Mouse (Mus musculus): ENCODE measurements at regions not wholly inside any gene's neighbourhood (a gene's known extent, or its start where the extent isn't known, plus 50 kb on each side); places are given as distances from the start of the nearest gene placed in this dataset.

GRCm38 (mm10) chr8:9152313-9152925 is 462.1 kb upstream of the Arglu1 start:
- ATAC-seq (replicated peaks; ENCODE audit: low FRiP score, low TSS enrichment, poor library complexity, severe bottlenecking): no peak

GRCm38 (mm10) chr8:9144362-9144761 is 454.0 kb upstream of the Arglu1 start:
- ATAC-seq (replicated peaks; ENCODE audit: low FRiP score, low TSS enrichment, poor library complexity, severe bottlenecking): no peak

GRCm38 (mm10) chr8:9139781-9140180 is 449.5 kb upstream of the Arglu1 start:
- no peak for ATAC-seq (replicated peaks; ENCODE audit: low FRiP score, low TSS enrichment, poor library complexity, severe bottlenecking)

GRCm38 (mm10) chr8:9139059-9139620 is 448.8 kb upstream of the Arglu1 start:
- no peak for ATAC-seq (replicated peaks; ENCODE audit: low FRiP score, low TSS enrichment, poor library complexity, severe bottlenecking)

- ATAC-seq (replicated peaks; ENCODE audit: low FRiP score, low TSS enrichment, poor library complexity, severe bottlenecking): no peak
Observed at GRCm38 (mm10) chr8:9133758-9134157, 443.4 kb upstream of the Arglu1 start.

GRCm38 (mm10) chr8:9132612-9133218 is 442.4 kb upstream of the Arglu1 start:
- no peak for ATAC-seq (replicated peaks; ENCODE audit: low FRiP score, low TSS enrichment, poor library complexity, severe bottlenecking)

GRCm38 (mm10) chr8:9131249-9131648 is 440.9 kb upstream of the Arglu1 start:
- ATAC-seq (replicated peaks; ENCODE audit: low FRiP score, low TSS enrichment, poor library complexity, severe bottlenecking): no peak

GRCm38 (mm10) chr8:9124503-9124902 is 434.2 kb upstream of the Arglu1 start:
- ATAC-seq (replicated peaks; ENCODE audit: low FRiP score, low TSS enrichment, poor library complexity, severe bottlenecking): no peak

GRCm38 (mm10) chr8:9117809-9118737 is 427.8 kb upstream of the Arglu1 start:
- no peak for ATAC-seq (replicated peaks; ENCODE audit: low FRiP score, low TSS enrichment, poor library complexity, severe bottlenecking)

GRCm38 (mm10) chr8:9095980-9096379 is 405.7 kb upstream of the Arglu1 start:
- no peak for ATAC-seq (replicated peaks; ENCODE audit: low FRiP score, low TSS enrichment, poor library complexity, severe bottlenecking)

- ATAC-seq (replicated peaks; ENCODE audit: low FRiP score, low TSS enrichment, poor library complexity, severe bottlenecking): no peak
Observed at GRCm38 (mm10) chr8:9094002-9094401, 403.7 kb upstream of the Arglu1 start.

GRCm38 (mm10) chr8:9093356-9093755 is 403.0 kb upstream of the Arglu1 start:
- no peak for ATAC-seq (replicated peaks; ENCODE audit: low FRiP score, low TSS enrichment, poor library complexity, severe bottlenecking)

GRCm38 (mm10) chr8:9072724-9073123 is 382.4 kb upstream of the Arglu1 start:
- no peak for ATAC-seq (replicated peaks; ENCODE audit: low FRiP score, low TSS enrichment, poor library complexity, severe bottlenecking)

GRCm38 (mm10) chr8:9072286-9072685 is 382.0 kb upstream of the Arglu1 start:
- no peak for ATAC-seq (replicated peaks; ENCODE audit: low FRiP score, low TSS enrichment, poor library complexity, severe bottlenecking)

GRCm38 (mm10) chr8:9070953-9071352 is 380.6 kb upstream of the Arglu1 start:
- ATAC-seq (replicated peaks; ENCODE audit: low FRiP score, low TSS enrichment, poor library complexity, severe bottlenecking): no peak

GRCm38 (mm10) chr8:9069845-9070244 is 379.5 kb upstream of the Arglu1 start:
- no peak for ATAC-seq (replicated peaks; ENCODE audit: low FRiP score, low TSS enrichment, poor library complexity, severe bottlenecking)

- no peak for ATAC-seq (replicated peaks; ENCODE audit: low FRiP score, low TSS enrichment, poor library complexity, severe bottlenecking)
Observed at GRCm38 (mm10) chr8:9067731-9068130, 377.4 kb upstream of the Arglu1 start.

- no peak for ATAC-seq (replicated peaks; ENCODE audit: low FRiP score, low TSS enrichment, poor library complexity, severe bottlenecking)
Observed at GRCm38 (mm10) chr8:9060166-9060565, 369.8 kb upstream of the Arglu1 start.

GRCm38 (mm10) chr8:9055416-9055819 is 365.1 kb upstream of the Arglu1 start:
- no peak for ATAC-seq (replicated peaks; ENCODE audit: low FRiP score, low TSS enrichment, poor library complexity, severe bottlenecking)

- ATAC-seq (replicated peaks; ENCODE audit: low FRiP score, low TSS enrichment, poor library complexity, severe bottlenecking): no peak
Observed at GRCm38 (mm10) chr8:9054801-9055200, 364.5 kb upstream of the Arglu1 start.
